ENCODE assay signal across 7 mouse cellular contexts in genomic region chr1:180848114-180848510, GRCm38 (mm10). TPM values are rescaled to one million over a fixed set of nuclear protein-coding genes. Genes with fewer than 3 reads are reported as not detected.
DNase-seq lines count a peak whose midpoint lies in the region; ATAC-seq lines count a peak whose summit lies in the region.

No protein-coding gene starts in this region.

- peak overlapping the region; percentile 48 for H3K4me3 ChIP-seq in embryonic facial prominence, embryonic 10.5 days
- H3K4me3 ChIP-seq in intestine, embryonic 16.5 days (ENCODE audit: low read length) = peak overlapping the region; percentile 30

- H3K9ac ChIP-seq in intestine, embryonic 16.5 days (ENCODE audit: low read depth, low read length) = peak overlapping the region; percentile 62

- DNase-seq in adrenal gland, postnatal 25 days = peak; percentile 65
- DNase-seq in embryonic facial prominence, embryonic 10.5 days (ENCODE audit: low spot score) = peak; percentile 73
- peak; percentile 39 to 74 for DNase-seq in gastrocnemius, postnatal 4 days (ENCODE audit: low spot score in 2 of 2)
- peak; percentile 62 to 67 for DNase-seq in left cerebral cortex, postnatal 36 days (ENCODE audit: low spot score in 2 of 2)
- peak; percentile 69 for DNase-seq in mesoderm, embryonic 11.5 days (ENCODE audit: low read depth, low spot score)
- peak; percentile 53 for DNase-seq in right cerebral cortex, postnatal 4 days

- H3K4me2 ChIP-seq in intestine, embryonic 16.5 days (ENCODE audit: low read depth, low read length) = peak overlapping the region; percentile 61

- 2% methylated on average over 9 of the region's 9 CpGs for WGBS in embryonic facial prominence, embryonic 10.5 days
- 3% methylated on average over 9 of the region's 9 CpGs for WGBS in intestine, embryonic 16.5 days

- H3K36me3 ChIP-seq in embryonic facial prominence, embryonic 10.5 days (replicated peaks) = 0 out of 2 replicates have a peak, but pooled peaks cover 5% of the 10 kb centered on the region
- no peaks in the 10 kb centered on the region for H3K36me3 ChIP-seq in intestine, embryonic 16.5 days (ENCODE audit: control insufficient read depth, insufficient read depth, low read length)

- peaks cover 42% of the 10 kb centered on the region for H3K4me1 ChIP-seq in embryonic facial prominence, embryonic 10.5 days
- H3K4me1 ChIP-seq in intestine, embryonic 16.5 days (ENCODE audit: control insufficient read depth, insufficient read depth, low read length) = peaks cover 31% of the 10 kb centered on the region

- peak; percentile 56 for ATAC-seq in intestine, embryonic 16.5 days

- intact Hi-C loops in left cerebral cortex, postnatal 36 days (cut with DNase I) = no loop called here

- no peaks in the 10 kb centered on the region for H3K27me3 ChIP-seq in embryonic facial prominence, embryonic 10.5 days (replicated peaks; ENCODE audit: low read depth, poor library complexity, severe bottlenecking)
- no peaks in the 10 kb centered on the region for H3K27me3 ChIP-seq in intestine, embryonic 16.5 days (replicated peaks; ENCODE audit: control insufficient read depth, insufficient read depth, low read length)

- no peaks in the 10 kb centered on the region for H3K9me3 ChIP-seq in embryonic facial prominence, embryonic 10.5 days
- H3K9me3 ChIP-seq in intestine, embryonic 16.5 days (ENCODE audit: control insufficient read depth, low read length) = no peaks in the 10 kb centered on the region

- peak overlapping the region; percentile 96 for H3K27ac ChIP-seq in embryonic facial prominence, embryonic 10.5 days (replicated peaks)
- peak overlapping the region; percentile 92 for H3K27ac ChIP-seq in intestine, embryonic 16.5 days (ENCODE audit: low read length)

RNA-seq across cellular contexts. Expression of gene Sde2, which starts 2.8 kb away (rescaled TPM):
- 21.7 and 26.0 TPM in 2 replicates for total RNA-seq in adrenal gland, postnatal 25 days (2021)
- polyA plus RNA-seq in embryonic facial prominence, embryonic 10.5 days (2016; fragmentation: Nextera tagmentation; extraction: Ambion mirVana) = 45.4 and 46.8 TPM in 2 replicates
- 10 to 100 TPM; 18.5 to 20.0 TPM for total RNA-seq in gastrocnemius, postnatal 4 days (2021)
- 28.3 and 30.8 TPM in 2 replicates for polyA plus RNA-seq in intestine, embryonic 16.5 days (2015; fragmentation: Nextera tagmentation; extraction: Ambion mirVana)
- 10 to 100 TPM; 20.3 to 21.9 TPM for total RNA-seq in left cerebral cortex, postnatal 36 days (2021)

RNA-seq across cellular contexts. Expression of gene H3f3a, which starts 34.4 kb away (rescaled TPM):
- 739 and 836 TPM in 2 replicates for total RNA-seq in adrenal gland, postnatal 25 days (2021)
- 2,636 and 2,772 TPM in 2 replicates for polyA plus RNA-seq in embryonic facial prominence, embryonic 10.5 days (2016; fragmentation: Nextera tagmentation; extraction: Ambion mirVana)
- 100 to 1,000 TPM; 776 to 797 TPM for total RNA-seq in gastrocnemius, postnatal 4 days (2021)
- 1,661 and 1,810 TPM in 2 replicates for polyA plus RNA-seq in intestine, embryonic 16.5 days (2015; fragmentation: Nextera tagmentation; extraction: Ambion mirVana)
- 100 to 1,000 TPM; 274 to 285 TPM for total RNA-seq in left cerebral cortex, postnatal 36 days (2021)

RNA-seq across cellular contexts. Expression of gene Lefty2, which starts 44.8 kb away (rescaled TPM):
- total RNA-seq in adrenal gland, postnatal 25 days (2021) = 0.38 and 0.73 TPM in 2 replicates
- polyA plus RNA-seq in embryonic facial prominence, embryonic 10.5 days (2016; fragmentation: Nextera tagmentation; extraction: Ambion mirVana) = not detected in 2 replicates
- not detected for total RNA-seq in gastrocnemius, postnatal 4 days (2021)
- 0.05 TPM in 1 of 2 replicates, not detected in the other for polyA plus RNA-seq in intestine, embryonic 16.5 days (2015; fragmentation: Nextera tagmentation; extraction: Ambion mirVana)
- total RNA-seq in left cerebral cortex, postnatal 36 days (2021) = under 1 TPM; 0.69 to 0.77 TPM

RNA-seq across cellular contexts. Expression of gene Pycr2, which starts 56.0 kb away (rescaled TPM):
- 35.0 and 46.2 TPM in 2 replicates for total RNA-seq in adrenal gland, postnatal 25 days (2021)
- polyA plus RNA-seq in embryonic facial prominence, embryonic 10.5 days (2016; fragmentation: Nextera tagmentation; extraction: Ambion mirVana) = 141 and 149 TPM in 2 replicates
- 10 to 100 TPM; 24.1 to 27.0 TPM for total RNA-seq in gastrocnemius, postnatal 4 days (2021)
- polyA plus RNA-seq in intestine, embryonic 16.5 days (2015; fragmentation: Nextera tagmentation; extraction: Ambion mirVana) = 63.8 and 73.2 TPM in 2 replicates
- total RNA-seq in left cerebral cortex, postnatal 36 days (2021) = 10 to 100 TPM; 26.0 to 27.3 TPM

Comparison
In these comparisons a context has a peak if more than half of its experiments do, and no peak if none do; other contexts are left out.
1. Peak in every context shown above with its lines: DNase-seq, ATAC-seq, H3K4me3 ChIP-seq and H3K27ac ChIP-seq.